Mouse (Mus musculus) MEL (cell line): ENCODE results near the gene Fbxl15. TPM values are rescaled to one million over a fixed set of nuclear protein-coding genes. Genes with fewer than 3 reads are reported as not detected.

Experiments
- DNase-seq: peaks from one replicate; pipeline ENCODE4 v3.0.0; 2011; ENCODE audit warnings: low read depth, low spot score
- H3K27ac ChIP-seq: 2 replicates; pipeline ENCODE4 v1.5.1; 2012; ENCODE audit warnings: low read depth, mild to moderate bottlenecking, control low read depth, low read length, moderate library complexity; ENCODE audit not compliant: control insufficient read depth
- H3K27me3 ChIP-seq, 2 experiments: fragments of 150-350 bp in 1 of 2; sonication (generic) in 1 of 2; 2 replicates each; pipeline ENCODE4 v1.6.1; 2012; ENCODE audit warnings: low read length in 2 of 2, mild to moderate bottlenecking in 2 of 2, improper control_type of control experiment in 1 of 2, moderate library complexity in 1 of 2; ENCODE audit not compliant: insufficient read depth in 2 of 2, control insufficient read depth in 1 of 2
- H3K36me3 ChIP-seq, 2 experiments: 2 replicates each; pipeline ENCODE4 v1.6.1; 2012 to 2014; ENCODE audit warnings: low read length in 2 of 2, improper control_type of control experiment in 1 of 2, inconsistent platforms in 1 of 2, mild to moderate bottlenecking in 1 of 2; ENCODE audit not compliant: insufficient read depth in 2 of 2, control insufficient read depth in 1 of 2
- H3K4me1 ChIP-seq, 2 experiments: fragments of 150-350 bp in 1 of 2; sonication (generic) in 1 of 2; 2 replicates each; pipeline ENCODE4 v1.6.1; 2012; ENCODE audit warnings: low read length in 2 of 2, improper control_type of control experiment in 1 of 2, mild to moderate bottlenecking in 1 of 2; ENCODE audit not compliant: insufficient read depth in 2 of 2, control insufficient read depth in 1 of 2
- H3K4me3 ChIP-seq, 2 experiments: fragments of 150-350 bp in 1 of 2; sonication (generic) in 1 of 2; 2 replicates each; pipeline ENCODE4 v1.5.1; 2012; ENCODE audit warnings: low read depth in 2 of 2, low read length in 2 of 2, mild to moderate bottlenecking in 2 of 2, moderate library complexity in 2 of 2, control low read depth in 1 of 2, improper control_type of control experiment in 1 of 2; ENCODE audit not compliant: control insufficient read depth in 1 of 2, insufficient read depth in 1 of 2
- H3K79me2 ChIP-seq: 2 replicates; pipeline ENCODE4 v1.6.1; 2012; ENCODE audit warnings: mild to moderate bottlenecking, low read length, moderate library complexity; ENCODE audit not compliant: control insufficient read depth, poor library complexity, insufficient read depth
- H3K9ac ChIP-seq: 2 replicates; pipeline ENCODE4 v1.6.1; 2012; ENCODE audit warnings: low read depth, mild to moderate bottlenecking, control low read depth, low read length, moderate library complexity; ENCODE audit not compliant: control insufficient read depth, poor library complexity, severe bottlenecking
- H3K9me3 ChIP-seq: fragments of 150-350 bp; sonication (generic); replicated peaks from 2 replicates; pipeline ENCODE4 v1.6.1; 2012; ENCODE audit warnings: mild to moderate bottlenecking, low read length, improper control_type of control experiment, moderate library complexity; ENCODE audit not compliant: insufficient read depth
- BHLHE40 ChIP-seq: IDR thresholded peaks from 2 replicates; pipeline ENCODE4 v1.6.1; 2012; ENCODE audit warnings: low read depth, mild to moderate bottlenecking, inconsistent platforms, low read length, improper control_type of control experiment, borderline replicate concordance
- CHD1 ChIP-seq: IDR thresholded peaks from 2 replicates; pipeline ENCODE4 v1.6.1; 2012; ENCODE audit warnings: low read depth, mild to moderate bottlenecking, inconsistent platforms, low read length, improper control_type of control experiment
- CHD2 ChIP-seq: IDR thresholded peaks from 2 replicates; pipeline ENCODE4 v1.6.1; 2011; ENCODE audit warnings: low read length, improper control_type of control experiment
- E2F4 ChIP-seq: IDR thresholded peaks from 2 replicates; pipeline ENCODE4 v1.6.1; 2011; ENCODE audit warnings: low read depth, low read length, improper control_type of control experiment, borderline replicate concordance
- ELF1 ChIP-seq: IDR thresholded peaks from 2 replicates; pipeline ENCODE4 v1.6.1; 2014; ENCODE audit warnings: low read depth, mild to moderate bottlenecking, inconsistent platforms, low read length, improper control_type of control experiment, moderate library complexity
- EP300 ChIP-seq, 2 experiments: IDR thresholded peaks; 2 replicates each; pipeline ENCODE4 v1.6.1; 2011; ENCODE audit warnings: improper control_type of control experiment in 2 of 2, low read length in 2 of 2, low read depth in 1 of 2, mild to moderate bottlenecking in 1 of 2
- ETS1 ChIP-seq: IDR thresholded peaks from 2 replicates; pipeline ENCODE4 v1.6.1; 2012; ENCODE audit warnings: low read depth, mild to moderate bottlenecking, inconsistent platforms, low read length, improper control_type of control experiment, moderate library complexity
- GABPA ChIP-seq: IDR thresholded peaks from 2 replicates; pipeline ENCODE4 v1.6.1; 2012; ENCODE audit warnings: low read depth, mild to moderate bottlenecking, inconsistent platforms, low read length, improper control_type of control experiment, moderate library complexity
- GATA1 ChIP-seq: IDR thresholded peaks from 2 replicates; pipeline ENCODE4 v1.6.1; 2011; ENCODE audit warnings: low read depth, low read length, improper control_type of control experiment
- HCFC1 ChIP-seq: IDR thresholded peaks from 2 replicates; pipeline ENCODE4 v1.6.1; 2012; ENCODE audit warnings: low read depth, mild to moderate bottlenecking, inconsistent platforms, low read length, improper control_type of control experiment, moderate library complexity
- JUND ChIP-seq: IDR thresholded peaks from 2 replicates; pipeline ENCODE4 v1.6.1; 2011; ENCODE audit warnings: low read depth, mild to moderate bottlenecking, improper control_type of control experiment, low read length
- KAT2A ChIP-seq: conservative IDR thresholded peaks from 2 replicates; pipeline ENCODE4 v1.6.1; 2012; ENCODE audit warnings: low read depth, low read length, improper control_type of control experiment, inconsistent platforms
- MAFK ChIP-seq: IDR thresholded peaks from 2 replicates; pipeline ENCODE4 v1.6.1; 2011; ENCODE audit warnings: low read depth, mild to moderate bottlenecking, low read length, improper control_type of control experiment, borderline replicate concordance
- MAX ChIP-seq: IDR thresholded peaks from 2 replicates; pipeline ENCODE4 v1.6.1; 2011; ENCODE audit warnings: low read length, improper control_type of control experiment
- MEF2A ChIP-seq: IDR thresholded peaks from 2 replicates; pipeline ENCODE4 v1.6.1; 2014; ENCODE audit warnings: low read depth, mild to moderate bottlenecking, inconsistent platforms, low read length, improper control_type of control experiment; ENCODE audit not compliant: poor library complexity, insufficient replicate concordance, severe bottlenecking; ENCODE audit errors: extremely low read depth
- MXI1 ChIP-seq: IDR thresholded peaks from 2 replicates; pipeline ENCODE4 v1.6.1; 2011; ENCODE audit warnings: mild to moderate bottlenecking, low read depth, low read length, improper control_type of control experiment
- MYB ChIP-seq: IDR thresholded peaks from 2 replicates; pipeline ENCODE4 v1.6.1; 2011; ENCODE audit warnings: mild to moderate bottlenecking, low read depth, low read length, improper control_type of control experiment
- NELFE ChIP-seq: IDR thresholded peaks from 2 replicates; pipeline ENCODE4 v1.6.1; 2011; ENCODE audit warnings: low read depth, low read length, improper control_type of control experiment
- POLR2A ChIP-seq, 2 experiments: IDR thresholded peaks; 2 replicates each; pipeline ENCODE4 v1.6.1; 2011 to 2012; ENCODE audit warnings: low read length in 2 of 2, mild to moderate bottlenecking in 2 of 2, control low read depth in 1 of 2, improper control_type of control experiment in 1 of 2, low read depth in 1 of 2, moderate library complexity in 1 of 2; ENCODE audit not compliant: control insufficient read depth in 1 of 2, insufficient read depth in 1 of 2, poor library complexity in 1 of 2
- POLR2AphosphoS2 ChIP-seq: IDR thresholded peaks from 2 replicates; pipeline ENCODE4 v1.6.1; 2011; ENCODE audit warnings: low read length, improper control_type of control experiment
- POLR2AphosphoS5 ChIP-seq: IDR thresholded peaks from 2 replicates; pipeline ENCODE4 v1.6.1; 2012; ENCODE audit warnings: low read depth, borderline replicate concordance, mild to moderate bottlenecking, inconsistent platforms, low read length, moderate library complexity, mixed read lengths
- RAD21 ChIP-seq: IDR thresholded peaks from 2 replicates; pipeline ENCODE4 v1.6.1; 2011; ENCODE audit warnings: mild to moderate bottlenecking, low read depth, low read length, improper control_type of control experiment
- RCOR1 ChIP-seq: IDR thresholded peaks from 2 replicates; pipeline ENCODE4 v1.6.1; 2012; ENCODE audit warnings: low read depth, mild to moderate bottlenecking, inconsistent platforms, low read length, improper control_type of control experiment
- SIN3A ChIP-seq: IDR thresholded peaks from 2 replicates; pipeline ENCODE4 v1.6.1; 2012; ENCODE audit warnings: low read length, improper control_type of control experiment, inconsistent platforms
- SMC3 ChIP-seq: IDR thresholded peaks from 2 replicates; pipeline ENCODE4 v1.6.1; 2011; ENCODE audit warnings: low read depth, low read length, improper control_type of control experiment
- TAL1 ChIP-seq: IDR thresholded peaks from 2 replicates; pipeline ENCODE4 v1.6.1; 2012; ENCODE audit warnings: mild to moderate bottlenecking, inconsistent platforms, low read length, moderate library complexity, mixed read lengths
- TBP ChIP-seq: IDR thresholded peaks from 2 replicates; pipeline ENCODE4 v1.8.0; 2011; ENCODE audit warnings: low read depth, low read length, improper control_type of control experiment
- TCF12 ChIP-seq: IDR thresholded peaks from 2 replicates; pipeline ENCODE4 v1.6.1; 2014; ENCODE audit warnings: low read depth, mild to moderate bottlenecking, inconsistent platforms, low read length, improper control_type of control experiment, moderate library complexity
- UBTF ChIP-seq: IDR thresholded peaks from 2 replicates; pipeline ENCODE4 v1.6.1; 2012; ENCODE audit warnings: low read depth, mild to moderate bottlenecking, inconsistent platforms, low read length, improper control_type of control experiment, moderate library complexity, borderline replicate concordance; ENCODE audit not compliant: insufficient read depth
- USF1 ChIP-seq: IDR thresholded peaks from 2 replicates; pipeline ENCODE4 v1.6.1; 2014; ENCODE audit warnings: low read depth, mild to moderate bottlenecking, inconsistent platforms, low read length, improper control_type of control experiment, moderate library complexity
- USF2 ChIP-seq, 2 experiments: IDR thresholded peaks; 2 replicates each; pipeline ENCODE4 v1.6.1; 2011 to 2012; ENCODE audit warnings: improper control_type of control experiment in 2 of 2, low read length in 2 of 2, borderline replicate concordance in 1 of 2, inconsistent platforms in 1 of 2, low read depth in 1 of 2, mild to moderate bottlenecking in 1 of 2; ENCODE audit not compliant: insufficient read depth in 1 of 2
- ZC3H11A ChIP-seq: IDR thresholded peaks from 2 replicates; pipeline ENCODE4 v1.6.1; 2012; ENCODE audit warnings: low read depth, mild to moderate bottlenecking, inconsistent platforms, low read length, improper control_type of control experiment
- ZKSCAN1 ChIP-seq: IDR thresholded peaks from 2 replicates; pipeline ENCODE4 v1.6.1; 2012; ENCODE audit warnings: low read depth, mild to moderate bottlenecking, inconsistent platforms, low read length, improper control_type of control experiment, moderate library complexity
- ZMIZ1 ChIP-seq: IDR thresholded peaks from 2 replicates; pipeline ENCODE4 v1.6.1; 2012; ENCODE audit warnings: low read depth, mild to moderate bottlenecking, inconsistent platforms, low read length, improper control_type of control experiment, moderate library complexity
- ZNF384 ChIP-seq: IDR thresholded peaks from 2 replicates; pipeline ENCODE4 v1.6.1; 2012; ENCODE audit warnings: low read depth, mild to moderate bottlenecking, inconsistent platforms, low read length, improper control_type of control experiment
- polyA plus RNA-seq, 2 experiments: library from polyadenylated mRNA; stranded (reverse) in 1 of 2; unstranded in 1 of 2; fragments of >175 nt in 1 of 2; fragments of >200 nt in 1 of 2; gene quantifications; 2 replicates each; pipeline versions ENCODE4 v1.2.1 to v1.2.4; 2012; ENCODE audit warnings: low replicate concordance in 2 of 2, low read depth in 1 of 2; ENCODE audit not compliant: insufficient read length in 2 of 2, insufficient read depth in 1 of 2, missing spikeins in 1 of 2
- total RNA-seq: library from RNA; depleted of rRNA; stranded (reverse); fragments of 300-350 nt; gene quantifications from 2 replicates; pipeline ENCODE4 v1.2.3, GENCODE M21; 2012

Fbxl15 gene
- total and polyA plus RNA-seq, 3 experiments = 12.7 to 13.2 TPM; not detected in 1

DNA sequence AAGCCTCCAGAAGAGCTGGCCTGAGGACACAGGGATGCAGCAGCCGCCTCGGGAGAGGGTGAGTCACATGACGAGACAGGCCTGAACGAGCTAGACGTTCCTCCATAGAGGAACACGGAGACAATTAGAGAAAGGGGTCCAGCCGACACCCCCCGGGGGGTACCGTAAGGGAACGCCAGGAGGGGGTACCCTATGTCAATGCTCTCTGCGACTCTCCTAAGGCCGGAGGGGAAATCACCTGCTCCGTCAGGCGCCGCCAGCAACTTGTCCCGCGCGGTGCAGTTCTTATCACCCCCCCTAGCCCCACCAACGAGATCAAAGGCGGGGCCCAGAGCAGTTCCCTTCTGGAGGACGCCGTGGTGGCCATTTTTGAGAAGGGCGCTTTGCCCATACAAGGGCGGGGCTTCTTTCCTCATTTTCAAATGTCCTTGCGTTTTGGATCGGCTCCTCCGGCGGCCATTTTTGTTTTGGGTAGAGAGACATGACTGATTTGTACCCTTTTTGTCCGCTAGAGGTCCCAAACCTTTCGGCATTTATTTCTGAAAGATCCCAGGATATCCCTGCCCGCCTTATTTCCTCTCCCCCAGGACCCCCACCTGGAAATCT, 10.4 kb downstream of the Fbxl15 start, which contains the start of gene Cuedc2:
Gene Cuedc2 (minus strand): TSS at position 372 of the 606 bp plus-strand sequence.
- DNase-seq = peak; percentile 100
- H3K4me1 ChIP-seq = peaks cover 17 to 30% of the 10 kb centered on the region in 2 experiments
- TF ChIP-seq USF2 (IDR thresholded peaks at IDR 0.05; ENCODE audit: borderline replicate concordance in 1 of 2, insufficient read depth in 1 of 2, low read depth in 1 of 2, low read length in 2 of 2) (peak in 1 of 2 experiments; percentile 63; a peak in 2 of 4 replicates), MYB (peak; percentile 53; the same call in 1 of the 2 replicates), CHD1 (0 out of 2 replicates have a peak, but pooled peaks have one; percentile 54), GABPA (no peak), MAX (peak; percentile 71), TBP (peak; percentile 72), ETS1 (peak; percentile 56; the same call in 1 of the 2 replicates), SMC3 (peak; percentile 73), TAL1 (no peak), TCF12 (peak; percentile 72), RCOR1 (no peak; the same call in 1 of the 2 replicates), MEF2A (no peak), ZC3H11A (peak; percentile 49), KAT2A (peak; percentile 84; the same call in 1 of the 2 replicates), POLR2AphosphoS5 (no peak), NELFE (peak; percentile 94), EP300 (IDR thresholded peaks at IDR 0.05; ENCODE audit: low read depth in 1 of 2, low read length in 2 of 2) (peak in 1 of 2 experiments; percentile 38; a peak in 1 of 4 replicates), JUND (no peak), RAD21 (peak; percentile 49), E2F4 (peak; percentile 85; the same call in 1 of the 2 replicates), ELF1 (peak; percentile 85), HCFC1 (peak; percentile 96), ZKSCAN1 (no peak), POLR2AphosphoS2 (no peak; the same call in 1 of the 2 replicates), ZNF384 (no peak), POLR2A (IDR thresholded peaks at IDR 0.05; ENCODE audit: control insufficient read depth in 1 of 2, insufficient read depth in 1 of 2, low read depth in 1 of 2, low read length in 2 of 2, poor library complexity in 1 of 2) (peak in 1 of 2 experiments; percentile 97; a peak in 3 of 4 replicates), USF1 (peak; percentile 93), CHD2 (peak; percentile 63; the same call in 1 of the 2 replicates), BHLHE40 (no peak; the same call in 1 of the 2 replicates), MAFK (no peak), MXI1 (peak; percentile 93), ZMIZ1 (peak; percentile 68), GATA1 (peak; percentile 87), UBTF (no peak), SIN3A (peak; percentile 99)

More for the DNA sequence above, 10.4 kb downstream of the Fbxl15 start, which contains the start of gene Cuedc2:
- H3K9me3 ChIP-seq = no peaks in the 10 kb centered on the region
- H3K79me2 ChIP-seq = peaks cover 18% of the 10 kb centered on the region
- peak within 1 kb of the TSS; percentile 52 to 79 for H3K4me3 ChIP-seq
- H3K36me3 ChIP-seq = peaks cover 0 to 35% of the 10 kb centered on the region in 2 experiments; a peak in 2 of 4 replicates
- peak within 1 kb of the TSS; percentile 89 for H3K27ac ChIP-seq
- H3K9ac ChIP-seq = peak within 1 kb of the TSS; percentile 79
- no peaks in the 10 kb centered on the region for H3K27me3 ChIP-seq
